Mouse (Mus musculus): Measurements from ENCODE around the gene Ccdc88c.

The Ccdc88c gene

DNA sequence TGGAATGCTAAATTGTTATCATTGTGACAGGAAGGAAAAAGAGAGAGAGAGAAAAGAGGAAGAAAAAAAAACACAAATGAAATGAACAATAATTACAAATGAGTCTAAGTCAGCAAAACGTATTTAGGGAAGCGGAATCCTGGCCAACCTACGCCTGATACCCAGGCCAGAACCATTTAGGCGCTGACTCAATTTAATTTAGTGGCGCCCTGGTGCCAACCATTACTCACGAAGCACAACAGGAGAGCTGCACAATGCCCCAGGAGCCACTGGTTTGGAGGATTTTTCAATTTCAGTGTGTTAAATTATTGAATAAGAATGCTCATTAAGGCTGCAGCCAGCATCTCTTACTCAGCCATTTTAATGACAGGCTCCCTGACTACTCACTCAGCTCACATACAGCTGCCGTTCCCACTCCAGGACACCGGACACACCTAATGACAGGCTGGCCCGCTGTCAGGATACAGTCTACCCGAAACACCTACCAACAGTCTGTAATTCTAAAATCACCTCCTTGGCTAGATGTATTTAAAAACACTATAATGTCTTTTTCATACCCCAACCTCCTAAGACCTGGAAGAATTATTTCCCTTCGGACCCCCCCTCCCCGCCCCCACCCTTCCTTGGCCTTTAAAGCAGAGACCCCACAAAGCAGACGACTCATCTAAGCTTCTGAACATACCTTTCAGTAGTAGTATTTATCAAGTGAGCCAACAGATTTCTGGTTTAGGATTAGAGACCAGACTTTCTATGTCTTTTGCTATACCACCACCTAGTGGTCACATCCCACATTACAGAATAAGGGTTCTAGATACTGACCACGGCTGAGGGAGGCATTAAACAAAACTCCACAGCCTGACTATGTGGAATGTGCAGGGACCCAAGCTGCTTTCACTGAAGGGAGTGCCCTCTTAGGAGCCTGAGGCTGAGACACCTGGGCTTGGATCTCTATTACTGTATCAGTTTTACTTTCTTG is 102.9 kb downstream of the Ccdc88c start:
- DNase-seq (ENCODE audit: low spot score), result peak; percentile 50

GRCm38 (mm10) chr12:100924646-100925339 is 104.1 kb downstream of the Ccdc88c start:
- DNase-seq (ENCODE audit: low spot score), result no peak

GRCm38 (mm10) chr12:100910731-100911130 is 118.1 kb downstream of the Ccdc88c start:
- no peak for DNase-seq (ENCODE audit: low spot score)

GRCm38 (mm10) chr12:100909765-100910164 is 119.1 kb downstream of the Ccdc88c start:
- DNase-seq (ENCODE audit: low spot score), result no peak

GRCm38 (mm10) chr12:100908298-100909034 is 120.4 kb downstream of the Ccdc88c start:
- DNase-seq (ENCODE audit: low spot score), result no peak

DNA sequence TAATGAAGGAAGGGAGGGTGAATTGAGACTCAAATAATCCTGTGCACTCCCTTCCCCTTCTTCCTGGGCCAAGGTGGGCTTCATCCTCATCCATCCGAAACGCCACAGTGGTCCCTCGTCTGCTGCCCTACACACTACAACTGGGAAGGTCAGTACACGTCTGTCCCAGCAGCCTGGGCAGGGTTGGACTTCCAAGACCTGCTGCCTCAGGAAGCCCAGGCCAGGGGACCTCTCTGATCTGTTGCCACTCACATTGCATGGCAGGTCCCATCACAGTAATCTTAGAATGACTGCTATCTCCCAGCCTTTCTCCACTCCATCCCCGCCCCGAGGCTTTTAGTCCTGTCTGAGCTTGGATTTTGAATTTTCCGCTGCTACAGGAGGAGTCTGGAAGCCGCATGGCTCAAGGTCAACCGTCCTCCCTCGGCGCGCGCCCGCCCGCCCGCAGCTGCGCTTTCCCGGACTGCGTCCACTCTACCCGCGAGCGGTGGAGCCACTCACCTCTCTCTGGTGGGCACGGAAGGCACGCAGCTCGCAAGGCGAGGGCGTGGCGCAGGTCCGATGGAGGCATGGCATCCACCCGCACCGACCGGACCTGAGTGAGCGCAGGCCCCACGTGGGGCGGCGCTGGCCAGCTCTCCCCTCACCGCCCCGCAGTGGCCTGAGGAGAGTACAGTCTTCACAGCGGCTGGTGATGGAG is 121.1 kb downstream of the Ccdc88c start, which contains the start of gene Gpr68:
Gene Gpr68 (minus strand): TSS at position 601 of the 700 bp plus-strand sequence.
- DNase-seq (ENCODE audit: low spot score), result no peak

DNA sequence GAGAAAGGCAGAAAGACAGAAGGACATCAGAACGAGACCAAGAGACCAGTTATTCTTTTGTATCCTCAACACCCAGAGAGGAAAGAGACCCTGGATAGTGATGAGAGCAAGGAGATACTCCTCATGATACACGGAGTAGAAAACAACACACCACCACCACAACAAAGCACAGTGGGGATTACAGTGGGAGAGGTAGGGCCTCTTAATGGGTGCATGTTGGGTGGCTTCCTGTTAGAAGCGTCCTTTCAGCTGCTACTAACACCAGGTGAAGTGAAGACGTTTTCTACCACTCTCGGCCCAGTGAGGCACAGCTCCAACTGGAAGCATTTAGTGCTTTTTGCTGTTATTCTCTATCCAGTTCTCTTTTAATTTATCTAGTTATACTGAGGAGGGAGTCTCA is 122.0 kb downstream of the Ccdc88c start:
- no peak for DNase-seq (ENCODE audit: low spot score)

- DNase-seq (ENCODE audit: low spot score), result no peak
Measured at GRCm38 (mm10) chr12:100903761-100904160, 125.1 kb downstream of the Ccdc88c start.

- no peak for DNase-seq (ENCODE audit: low spot score)
Measured at GRCm38 (mm10) chr12:100901386-100901785, 127.5 kb downstream of the Ccdc88c start.

GRCm38 (mm10) chr12:100900901-100901300 is 128.0 kb downstream of the Ccdc88c start:
- no peak for DNase-seq (ENCODE audit: low spot score)

GRCm38 (mm10) chr12:100899111-100899640 is 129.7 kb downstream of the Ccdc88c start:
- DNase-seq (ENCODE audit: low spot score), result no peak

GRCm38 (mm10) chr12:100897736-100898650 is 130.9 kb downstream of the Ccdc88c start:
- no peak for DNase-seq (ENCODE audit: low spot score)

DNA sequence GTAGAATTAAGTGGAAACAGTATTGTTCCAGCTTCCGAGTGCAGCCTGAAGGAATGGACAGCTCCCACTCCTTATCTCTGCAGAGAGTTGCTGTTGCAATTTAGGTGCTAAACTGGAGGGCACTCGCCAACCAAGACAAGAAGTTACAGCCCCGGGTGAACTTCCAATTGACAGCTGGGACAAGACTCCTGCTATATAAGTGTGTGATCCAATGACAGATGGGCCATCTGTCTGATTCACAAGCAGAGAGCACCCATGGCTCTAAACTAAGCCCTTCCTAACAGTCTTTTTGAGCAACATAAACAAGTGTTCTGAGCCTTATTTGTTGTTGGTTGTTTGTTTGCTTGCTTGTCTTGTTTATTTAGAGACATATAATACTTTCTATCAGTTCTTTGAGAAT is 132.2 kb downstream of the Ccdc88c start:
- no peak for DNase-seq (ENCODE audit: low spot score)

DNA sequence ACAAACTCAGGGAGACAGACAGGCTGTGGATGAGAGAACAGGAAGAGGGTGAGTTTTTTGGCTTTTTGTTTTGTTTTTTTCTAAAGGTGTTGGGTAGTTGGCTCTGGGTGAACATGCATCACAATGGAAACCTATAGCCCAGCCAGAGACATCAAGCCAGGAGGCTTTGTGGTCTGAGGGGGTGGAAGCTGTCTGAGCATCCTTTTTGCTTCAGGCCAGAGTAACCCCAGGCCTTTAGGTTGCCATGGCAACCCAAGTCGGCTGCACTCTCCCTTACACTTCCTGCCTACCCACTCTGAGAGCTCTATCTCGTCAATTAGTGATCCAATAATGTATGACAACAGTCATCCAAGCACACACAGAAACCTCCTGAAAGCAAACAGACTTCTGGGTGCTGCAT is 133.4 kb downstream of the Ccdc88c start:
- DNase-seq (ENCODE audit: low spot score), result no peak

- no peak for DNase-seq (ENCODE audit: low spot score)
Measured at GRCm38 (mm10) chr12:100890548-100890947, 138.3 kb downstream of the Ccdc88c start.

DNA sequence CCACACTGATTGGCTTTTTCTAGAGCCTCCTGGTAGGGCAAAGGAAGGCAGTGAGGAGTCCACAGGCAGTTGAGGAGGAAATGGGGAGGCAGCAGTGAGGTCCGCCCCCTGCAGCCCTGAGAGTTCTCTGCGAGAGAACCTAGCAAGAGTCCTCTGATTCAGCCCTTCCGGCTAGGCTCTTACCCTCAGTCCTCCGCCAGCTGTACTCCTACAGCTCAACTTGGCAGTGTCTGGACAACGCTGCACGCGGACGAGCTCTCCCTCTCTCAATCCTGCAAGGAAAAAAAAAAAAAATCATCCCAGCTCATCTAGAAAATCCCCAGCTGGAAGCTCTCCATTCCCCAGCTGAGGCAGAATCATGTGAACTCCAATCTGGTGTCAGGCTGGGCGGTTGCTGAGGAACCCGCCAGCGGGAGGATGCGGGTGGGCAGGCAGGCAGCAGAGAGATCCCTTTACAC is 141.0 kb downstream of the Ccdc88c start:
- DNase-seq (ENCODE audit: low spot score), result no peak

- DNase-seq (ENCODE audit: low spot score), result no peak
Measured at GRCm38 (mm10) chr12:100886877-100887276, 142.0 kb downstream of the Ccdc88c start.

- DNase-seq (ENCODE audit: low spot score), result no peak
Measured at GRCm38 (mm10) chr12:100885585-100885984, 143.3 kb downstream of the Ccdc88c start.

GRCm38 (mm10) chr12:100883168-100883567 is 145.7 kb downstream of the Ccdc88c start:
- no peak for DNase-seq (ENCODE audit: low spot score)

- DNase-seq (ENCODE audit: low spot score), result no peak
Measured at GRCm38 (mm10) chr12:100878556-100878955, 150.3 kb downstream of the Ccdc88c start.

All from yolk sac, embryonic 10.5 days (tissue).